Mouse (Mus musculus): Measurements from ENCODE around the gene Basp1.
"Not testable (repeated sequence)": the region's sequence is repeated elsewhere in the genome, so short reads cannot be mapped to it uniquely, and the experiment has no call there.

Basp1 gene

GRCm38 (mm10) chr15:25413378-25413901 is at the start of gene Basp1:
Gene Basp1 (minus strand): TSS chr15:25413764.
- no peak for DNase-seq (ENCODE audit: low read depth)

- DNase-seq (ENCODE audit: low read depth) = not testable (repeated sequence)
Observed at GRCm38 (mm10) chr15:25463076-25463475, 49.5 kb upstream of the Basp1 start.

GRCm38 (mm10) chr15:25462056-25462762 is 48.6 kb upstream of the Basp1 start:
- no peak for DNase-seq (ENCODE audit: low read depth)

GRCm38 (mm10) chr15:25459901-25460300 is 46.3 kb upstream of the Basp1 start:
- no peak for DNase-seq (ENCODE audit: low read depth)

GRCm38 (mm10) chr15:25457421-25457820 is 43.9 kb upstream of the Basp1 start:
- DNase-seq (ENCODE audit: low read depth) = no peak

GRCm38 (mm10) chr15:25453538-25453937 is 40.0 kb upstream of the Basp1 start:
- no peak for DNase-seq (ENCODE audit: low read depth)

GRCm38 (mm10) chr15:25449348-25449747 is 35.8 kb upstream of the Basp1 start:
- DNase-seq (ENCODE audit: low read depth) = no peak

- peak; percentile 79 for DNase-seq (ENCODE audit: low read depth)
Observed at GRCm38 (mm10) chr15:25448703-25449340, 35.3 kb upstream of the Basp1 start.

- no peak for DNase-seq (ENCODE audit: low read depth)
Observed at GRCm38 (mm10) chr15:25447136-25447535, 33.6 kb upstream of the Basp1 start.

GRCm38 (mm10) chr15:25446155-25446487 is 32.6 kb upstream of the Basp1 start:
- no peak for DNase-seq (ENCODE audit: low read depth)

GRCm38 (mm10) chr15:25445361-25446154 is 32.0 kb upstream of the Basp1 start:
- no peak for DNase-seq (ENCODE audit: low read depth)

- no peak for DNase-seq (ENCODE audit: low read depth)
Observed at GRCm38 (mm10) chr15:25444208-25444607, 30.6 kb upstream of the Basp1 start.

GRCm38 (mm10) chr15:25443140-25443790 is 29.7 kb upstream of the Basp1 start:
- DNase-seq (ENCODE audit: low read depth) = no peak

- no peak for DNase-seq (ENCODE audit: low read depth)
Observed at GRCm38 (mm10) chr15:25441868-25442185, 28.3 kb upstream of the Basp1 start.

- peak; percentile 86 for DNase-seq (ENCODE audit: low read depth)
Observed at GRCm38 (mm10) chr15:25440991-25441867, 27.7 kb upstream of the Basp1 start.

- no peak for DNase-seq (ENCODE audit: low read depth)
Observed at GRCm38 (mm10) chr15:25440317-25440716, 26.8 kb upstream of the Basp1 start.

- no peak for DNase-seq (ENCODE audit: low read depth)
Observed at GRCm38 (mm10) chr15:25432341-25432740, 18.8 kb upstream of the Basp1 start.

- no peak for DNase-seq (ENCODE audit: low read depth)
Observed at GRCm38 (mm10) chr15:25430167-25430566, 16.6 kb upstream of the Basp1 start.

GRCm38 (mm10) chr15:25429007-25429406 is 15.4 kb upstream of the Basp1 start:
- no peak for DNase-seq (ENCODE audit: low read depth)

GRCm38 (mm10) chr15:25428551-25428950 is 15.0 kb upstream of the Basp1 start:
- DNase-seq (ENCODE audit: low read depth) = no peak

- no peak for DNase-seq (ENCODE audit: low read depth)
Observed at GRCm38 (mm10) chr15:25420266-25420665, 6.7 kb upstream of the Basp1 start.

Data from fibroblast of lung, adult 2 months (primary cell).